In the genomic region with DNA sequence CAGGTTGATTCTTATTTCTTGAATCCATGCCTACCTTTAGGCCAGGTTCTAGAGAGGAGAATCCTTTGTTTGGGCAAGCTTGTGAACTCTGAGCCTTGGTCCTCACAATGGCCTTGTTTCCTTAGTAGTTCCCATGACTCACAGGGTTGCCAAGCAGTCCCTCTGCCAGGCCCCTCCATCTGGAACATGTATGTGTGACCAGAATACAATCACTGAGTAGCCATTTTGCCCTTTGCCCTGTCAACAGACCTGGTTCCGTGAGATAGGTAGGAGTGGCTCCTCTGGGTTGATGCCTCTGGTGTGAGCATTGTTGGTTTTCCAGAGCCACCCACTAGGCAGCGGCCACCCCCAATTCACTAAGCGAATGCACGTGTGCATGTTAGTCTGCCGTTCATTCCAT, we compare ENCODE assay signal across 21 mouse cellular contexts. TPM values are rescaled to one million over a fixed set of nuclear protein-coding genes. Genes with fewer than 3 reads are reported as not detected.
DNase-seq lines count a peak whose midpoint lies in the region; ATAC-seq and TF ChIP-seq lines count a peak whose summit lies in the region.
"Had no signal": no experiment of that assay in that cellular context is flagged by ENCODE, and none has a peak within 500 bp of the region (broad histone marks: within the 10 kb centered on the region; RNA-seq: fewer than 3 reads in every experiment).

No protein-coding gene starts in this region.

- TF ChIP-seq EP300 in liver, postnatal 0 days (IDR thresholded peaks at IDR 0.05; ENCODE audit: low read depth): no peak

- 79% methylated on average over 5 of the region's 5 CpGs for WGBS in kidney, adult 2 months
- WGBS in liver, postnatal 0 days (ENCODE audit: insufficient replicate concordance): 76% methylated on average over 5 of the region's 5 CpGs
- WGBS in liver, embryonic 12.5 days (ENCODE audit: insufficient replicate concordance): 87% methylated on average over 5 of the region's 5 CpGs
- WGBS in intestine, embryonic 16.5 days: 71% methylated on average over 5 of the region's 5 CpGs
- 92% methylated on average over 5 of the region's 5 CpGs for WGBS in midbrain, embryonic 14.5 days

- H3K4me3 ChIP-seq in kidney, adult 2 months (ENCODE audit: insufficient read depth, low read depth, low read length): no peak overlapping the region
- H3K4me3 ChIP-seq in liver, postnatal 0 days (ENCODE audit: low read depth, low read length): no peak overlapping the region
- H3K4me3 ChIP-seq in liver, embryonic 12.5 days: no peak overlapping the region
- H3K4me3 ChIP-seq in intestine, embryonic 16.5 days (ENCODE audit: low read length): no peak overlapping the region
- no peak overlapping the region for H3K4me3 ChIP-seq in midbrain, embryonic 14.5 days (replicated peaks; ENCODE audit: low read depth, low read length)
- H3K4me3 ChIP-seq: embryonic facial prominence, embryonic 13.5 days; forebrain, embryonic 13.5 days; hindbrain, embryonic 12.5 days had no signal

- DNase-seq in kidney, adult 2 months: peak; percentile 22
- no peak for DNase-seq in kidney, adult 8-10 months
- no peak for DNase-seq in liver, postnatal 0 days
- no peak for DNase-seq in midbrain, embryonic 14.5 days
- DNase-seq in gastrocnemius, postnatal 25 days: no peak
- DNase-seq: adrenal gland, postnatal 14 days; cerebellum, adult 11-12 months; cerebellum, adult 9-10 months; cerebellum, postnatal 25 days; forebrain, postnatal 0 days; gastrocnemius, postnatal 14 days; heart, postnatal 10 days; heart, postnatal 4 days had no signal

- no peak for TF ChIP-seq CTCF in kidney, adult 2 months (conservative IDR thresholded peaks at IDR 0.05; ENCODE audit: insufficient read depth, insufficient read length, low read depth, low read length)
- TF ChIP-seq CTCF in liver, postnatal 0 days (IDR thresholded peaks at IDR 0.05; ENCODE audit: low read depth): no peak

- H3K9me3 ChIP-seq in liver, postnatal 0 days (ENCODE audit: low read length): no peaks in the 10 kb centered on the region
- no peaks in the 10 kb centered on the region for H3K9me3 ChIP-seq in liver, embryonic 12.5 days (replicated peaks)
- H3K9me3 ChIP-seq in intestine, embryonic 16.5 days (ENCODE audit: control insufficient read depth, low read length): no peaks in the 10 kb centered on the region
- H3K9me3 ChIP-seq in midbrain, embryonic 14.5 days (ENCODE audit: control insufficient read depth, low read length): no peaks in the 10 kb centered on the region
- H3K9me3 ChIP-seq: embryonic facial prominence, embryonic 13.5 days; forebrain, embryonic 13.5 days; hindbrain, embryonic 12.5 days had no signal

- H3K27ac ChIP-seq in kidney, adult 2 months (ENCODE audit: insufficient read depth, low read depth, low read length): no peak overlapping the region
- no peak overlapping the region for H3K27ac ChIP-seq in liver, postnatal 0 days (ENCODE audit: low read depth)
- H3K27ac ChIP-seq in liver, embryonic 12.5 days: no peak overlapping the region
- no peak overlapping the region for H3K27ac ChIP-seq in intestine, embryonic 16.5 days (ENCODE audit: low read length)
- H3K27ac ChIP-seq in midbrain, embryonic 14.5 days (replicated peaks; ENCODE audit: low read depth, low read length): no peak overlapping the region
- H3K27ac ChIP-seq: embryonic facial prominence, embryonic 13.5 days; forebrain, embryonic 13.5 days; hindbrain, embryonic 12.5 days had no signal

- no peak overlapping the region for H3K9ac ChIP-seq in liver, postnatal 0 days (replicated peaks)
- H3K9ac ChIP-seq in liver, embryonic 12.5 days: no peak overlapping the region
- H3K9ac ChIP-seq in intestine, embryonic 16.5 days (ENCODE audit: low read depth, low read length): no peak overlapping the region
- no peak overlapping the region for H3K9ac ChIP-seq in midbrain, embryonic 14.5 days (replicated peaks; ENCODE audit: low read length)
- H3K9ac ChIP-seq: embryonic facial prominence, embryonic 13.5 days; forebrain, embryonic 13.5 days; forebrain, postnatal 0 days; hindbrain, embryonic 12.5 days had no signal

- H3K4me2 ChIP-seq in liver, postnatal 0 days (ENCODE audit: low read depth, low read length): no peak overlapping the region
- no peak overlapping the region for H3K4me2 ChIP-seq in liver, embryonic 12.5 days
- H3K4me2 ChIP-seq in intestine, embryonic 16.5 days (ENCODE audit: low read depth, low read length): no peak overlapping the region
- H3K4me2 ChIP-seq in midbrain, embryonic 14.5 days (ENCODE audit: low read length): no peak overlapping the region
- H3K4me2 ChIP-seq: embryonic facial prominence, embryonic 13.5 days; forebrain, embryonic 13.5 days; hindbrain, embryonic 12.5 days had no signal

- no peaks in the 10 kb centered on the region for H3K27me3 ChIP-seq in kidney, adult 2 months (replicated peaks; ENCODE audit: control insufficient read depth, insufficient read depth, low read length)
- no peaks in the 10 kb centered on the region for H3K27me3 ChIP-seq in liver, postnatal 0 days (ENCODE audit: insufficient read depth, low read length)
- H3K27me3 ChIP-seq in liver, embryonic 12.5 days (replicated peaks): no peaks in the 10 kb centered on the region
- no peaks in the 10 kb centered on the region for H3K27me3 ChIP-seq in intestine, embryonic 16.5 days (replicated peaks; ENCODE audit: control insufficient read depth, insufficient read depth, low read length)
- H3K27me3 ChIP-seq in midbrain, embryonic 14.5 days (ENCODE audit: control insufficient read depth, insufficient read depth, low read length): no peaks in the 10 kb centered on the region
- H3K27me3 ChIP-seq: CH12.LX; embryonic facial prominence, embryonic 13.5 days; forebrain, embryonic 13.5 days; hindbrain, embryonic 12.5 days; Patski had no signal

- H3K4me1 ChIP-seq in kidney, adult 2 months (ENCODE audit: control insufficient read depth, insufficient read depth, low read length): no peaks in the 10 kb centered on the region
- H3K4me1 ChIP-seq in liver, postnatal 0 days (ENCODE audit: insufficient read depth): peaks cover 16% of the 10 kb centered on the region; the same call in 1 of the 2 replicates
- peaks cover 83% of the 10 kb centered on the region for H3K4me1 ChIP-seq in liver, embryonic 12.5 days
- peaks cover 12% of the 10 kb centered on the region for H3K4me1 ChIP-seq in intestine, embryonic 16.5 days (ENCODE audit: control insufficient read depth, insufficient read depth, low read length)
- H3K4me1 ChIP-seq in midbrain, embryonic 14.5 days (ENCODE audit: control insufficient read depth, insufficient read depth, low read length): no peaks in the 10 kb centered on the region
- H3K4me1 ChIP-seq: forebrain, embryonic 13.5 days had no signal

- ATAC-seq in liver, postnatal 0 days: peak; percentile 37
- ATAC-seq in liver, embryonic 12.5 days: no peak
- peak; percentile 87 for ATAC-seq in intestine, embryonic 16.5 days
- ATAC-seq in midbrain, embryonic 14.5 days (ENCODE audit: low FRiP score, low TSS enrichment): no peak
- ATAC-seq: activated CD4-positive, CD25-positive, alpha-beta regulatory T cell, adult 4 months; forebrain, embryonic 13.5 days; forebrain, postnatal 0 days; Patski had no signal

- no peaks in the 10 kb centered on the region for H3K36me3 ChIP-seq in kidney, adult 2 months (ENCODE audit: control insufficient read depth, insufficient read depth, low read length)
- no peaks in the 10 kb centered on the region for H3K36me3 ChIP-seq in liver, postnatal 0 days (replicated peaks; ENCODE audit: insufficient read depth, low read length)
- no peaks in the 10 kb centered on the region for H3K36me3 ChIP-seq in liver, embryonic 12.5 days
- H3K36me3 ChIP-seq in intestine, embryonic 16.5 days (ENCODE audit: control insufficient read depth, insufficient read depth, low read length): no peaks in the 10 kb centered on the region
- H3K36me3 ChIP-seq in midbrain, embryonic 14.5 days (ENCODE audit: control insufficient read depth, insufficient read depth, low read length): no peaks in the 10 kb centered on the region
- H3K36me3 ChIP-seq: embryonic facial prominence, embryonic 13.5 days; hindbrain, embryonic 12.5 days had no signal

- no peak for TF ChIP-seq POLR2A in kidney, adult 2 months (IDR thresholded peaks at IDR 0.05; ENCODE audit: low read depth, low read length)

RNA-seq across cellular contexts. Expression of a gene that starts 24.0 kb away (rescaled TPM):
- 17.9 and 20.7 TPM in 2 replicates for polyA plus RNA-seq in kidney, adult 2 months (2012; rRNA removed)
- polyA plus RNA-seq in liver, postnatal 0 days (2015; fragmentation: Nextera tagmentation; extraction: Ambion mirVana): 1.1 and 1.4 TPM in 2 replicates
- 7.5 and 7.8 TPM in 2 replicates for polyA plus RNA-seq in liver, embryonic 12.5 days (2016; fragmentation: Nextera tagmentation; extraction: Ambion mirVana)
- polyA plus RNA-seq in intestine, embryonic 16.5 days (2015; fragmentation: Nextera tagmentation; extraction: Ambion mirVana): 3.1 and 3.7 TPM in 2 replicates
- 23.9 and 28.5 TPM in 2 replicates for polyA plus RNA-seq in midbrain, embryonic 14.5 days (2014; fragmentation: Nextera tagmentation; extraction: Ambion mirVana)
- total RNA-seq in gastrocnemius, postnatal 25 days (2021): 1 to 10 TPM; 1.5 to 2.6 TPM

Comparison
In these comparisons a context has a peak if more than half of its experiments do, and no peak if none do; other contexts are left out.
1. ATAC-seq: peak in liver, postnatal 0 days (single experiment) and intestine, embryonic 16.5 days (single experiment); none in liver, embryonic 12.5 days (single experiment) and midbrain, embryonic 14.5 days (single experiment).